Mouse (Mus musculus): Measurements from ENCODE around the gene Zfp13.
"Not testable (repeated sequence)": the region's sequence is repeated elsewhere in the genome, so short reads cannot be mapped to it uniquely, and the experiment has no call there.

Zfp13 gene

GRCm38 (mm10) chr17:23548615-23549014 is 50.7 kb downstream of the Zfp13 start:
- peak; percentile 86 for DNase-seq

DNA sequence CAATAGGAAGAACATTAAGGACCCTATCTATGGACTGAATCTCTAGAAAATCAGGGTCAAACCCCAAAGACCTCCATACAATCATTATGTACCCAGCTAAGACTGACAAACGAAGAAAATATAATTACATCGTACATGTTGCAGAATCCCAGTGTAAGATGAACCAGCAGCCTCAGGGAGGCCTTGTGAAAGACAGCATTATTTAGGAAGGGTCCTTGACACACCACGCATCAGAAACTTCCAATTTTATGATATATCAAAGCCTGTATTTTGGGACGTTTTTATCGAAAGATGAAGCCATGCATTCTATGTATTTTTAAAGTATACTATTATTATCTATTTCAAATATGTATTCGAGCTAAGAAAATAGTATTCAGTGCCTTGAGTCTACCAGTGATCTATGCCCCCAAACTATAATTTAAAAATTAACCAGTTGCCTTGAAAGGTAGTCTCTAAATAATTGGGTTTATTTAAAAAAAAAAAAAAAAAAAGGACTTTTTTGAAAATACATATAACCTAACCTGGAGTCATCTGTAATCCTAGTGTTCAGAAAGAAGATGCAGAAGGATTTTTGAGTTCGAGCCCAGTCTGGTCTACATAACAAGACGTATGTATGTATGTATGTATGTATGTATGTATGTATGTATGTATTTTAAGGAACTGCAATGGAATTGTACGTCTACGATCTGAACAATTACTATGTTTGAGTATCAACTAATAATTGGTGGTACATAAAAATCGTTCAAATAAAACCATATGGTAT is 51.4 kb downstream of the Zfp13 start:
- no peak for DNase-seq

DNA sequence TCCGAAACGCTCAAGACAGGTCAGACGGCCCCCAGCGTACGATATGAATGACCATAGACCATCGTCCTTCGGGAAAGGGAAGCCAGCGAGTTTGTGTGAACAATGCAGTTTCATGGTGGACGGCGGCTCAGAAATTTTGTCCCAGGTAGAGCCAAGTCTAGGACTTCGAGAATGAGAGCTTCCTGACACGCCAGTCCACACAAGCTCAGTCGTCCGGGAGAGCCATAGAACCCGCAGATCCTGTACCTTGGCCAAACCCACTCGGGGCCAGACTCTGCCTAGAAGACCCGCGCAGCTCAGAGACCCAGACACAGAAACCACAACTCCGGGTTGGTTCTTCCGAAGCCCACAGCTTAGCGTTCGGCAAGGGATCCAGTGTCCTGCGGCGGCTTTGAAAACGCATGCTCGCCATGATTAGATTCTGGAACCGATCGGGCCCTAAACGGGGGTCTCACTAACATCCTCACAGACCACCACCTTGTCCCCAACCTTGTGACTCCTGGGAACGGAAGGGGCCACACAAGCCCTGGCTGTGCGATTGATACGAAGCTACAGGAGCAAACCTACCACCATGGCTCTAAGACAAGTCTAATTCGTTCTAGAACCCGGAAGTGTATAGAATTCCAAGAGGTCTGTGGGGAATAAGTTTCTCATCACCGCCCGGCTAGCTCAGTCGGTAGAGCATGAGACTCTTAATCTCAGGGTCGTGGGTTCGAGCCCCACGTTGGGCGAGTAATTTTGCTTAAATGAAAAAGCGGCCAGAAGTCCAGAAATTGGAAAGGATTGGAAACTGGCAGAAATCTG is 52.4 kb downstream of the Zfp13 start:
- peak; percentile 85 for DNase-seq

- DNase-seq: peak; percentile 84
Observed at GRCm38 (mm10) chr17:23546333-23546701, 53.0 kb downstream of the Zfp13 start.

- no peak for DNase-seq
Observed at GRCm38 (mm10) chr17:23545841-23546240, 53.4 kb downstream of the Zfp13 start.

DNA sequence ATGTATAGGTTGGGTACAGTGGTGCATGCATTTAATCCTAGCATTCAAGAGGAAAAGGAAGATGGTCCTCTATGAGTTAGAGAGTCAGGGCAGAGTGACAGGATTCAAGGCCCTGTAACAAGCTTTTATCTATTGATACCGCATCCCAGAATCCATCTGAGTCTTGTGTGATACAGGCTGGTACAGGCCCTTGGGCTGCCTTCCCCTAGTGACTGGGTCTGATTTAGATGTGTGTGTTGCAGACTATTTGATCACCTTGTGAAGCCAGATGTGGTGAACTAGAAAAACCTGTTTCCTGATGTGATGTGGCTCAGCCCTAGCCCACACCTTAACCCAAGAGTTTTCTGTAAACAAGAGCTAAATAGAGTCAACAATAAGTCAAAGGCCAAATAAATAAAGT is 54.5 kb downstream of the Zfp13 start:
- DNase-seq: no peak

GRCm38 (mm10) chr17:23543983-23544382 is 55.3 kb downstream of the Zfp13 start:
- no peak for DNase-seq

- DNase-seq: no peak
Observed at GRCm38 (mm10) chr17:23543325-23543724, 56.0 kb downstream of the Zfp13 start.

GRCm38 (mm10) chr17:23542835-23543234 is 56.5 kb downstream of the Zfp13 start:
- DNase-seq: peak; percentile 9

DNA sequence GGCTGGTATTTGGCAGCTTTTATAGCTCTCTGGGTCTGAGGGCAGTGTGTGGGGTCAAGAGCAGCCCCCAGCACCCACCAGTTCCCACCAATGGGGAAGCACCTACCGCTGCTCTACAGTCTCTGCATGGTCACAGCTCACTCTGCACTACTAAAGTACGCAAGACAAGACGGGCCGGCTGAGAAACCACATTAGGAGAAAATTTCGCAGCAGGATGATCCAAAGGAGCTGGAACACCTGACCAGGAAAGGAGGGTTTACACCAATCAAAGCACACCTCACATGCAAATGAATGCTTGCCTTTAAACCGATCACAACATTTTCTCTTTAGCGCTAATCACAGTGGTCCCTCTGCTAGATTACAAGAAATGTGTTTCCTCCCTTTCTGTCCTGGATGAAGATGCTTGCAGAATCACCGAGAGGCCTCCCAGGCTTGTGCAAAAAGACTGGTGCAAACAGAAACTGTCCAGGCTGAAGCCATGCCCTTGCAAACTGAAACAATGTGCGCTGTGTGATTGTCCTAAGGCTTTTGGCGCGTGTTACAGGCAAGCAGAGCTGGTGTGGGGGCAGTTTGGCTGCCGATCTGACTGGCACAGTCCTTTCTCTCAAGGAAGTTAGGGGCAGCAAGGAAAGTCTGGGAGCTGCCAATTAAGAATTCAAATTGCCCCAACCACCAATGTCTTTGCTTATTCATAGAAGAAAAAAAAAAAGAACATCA is 57.1 kb downstream of the Zfp13 start:
- peak; percentile 8 for DNase-seq

DNA sequence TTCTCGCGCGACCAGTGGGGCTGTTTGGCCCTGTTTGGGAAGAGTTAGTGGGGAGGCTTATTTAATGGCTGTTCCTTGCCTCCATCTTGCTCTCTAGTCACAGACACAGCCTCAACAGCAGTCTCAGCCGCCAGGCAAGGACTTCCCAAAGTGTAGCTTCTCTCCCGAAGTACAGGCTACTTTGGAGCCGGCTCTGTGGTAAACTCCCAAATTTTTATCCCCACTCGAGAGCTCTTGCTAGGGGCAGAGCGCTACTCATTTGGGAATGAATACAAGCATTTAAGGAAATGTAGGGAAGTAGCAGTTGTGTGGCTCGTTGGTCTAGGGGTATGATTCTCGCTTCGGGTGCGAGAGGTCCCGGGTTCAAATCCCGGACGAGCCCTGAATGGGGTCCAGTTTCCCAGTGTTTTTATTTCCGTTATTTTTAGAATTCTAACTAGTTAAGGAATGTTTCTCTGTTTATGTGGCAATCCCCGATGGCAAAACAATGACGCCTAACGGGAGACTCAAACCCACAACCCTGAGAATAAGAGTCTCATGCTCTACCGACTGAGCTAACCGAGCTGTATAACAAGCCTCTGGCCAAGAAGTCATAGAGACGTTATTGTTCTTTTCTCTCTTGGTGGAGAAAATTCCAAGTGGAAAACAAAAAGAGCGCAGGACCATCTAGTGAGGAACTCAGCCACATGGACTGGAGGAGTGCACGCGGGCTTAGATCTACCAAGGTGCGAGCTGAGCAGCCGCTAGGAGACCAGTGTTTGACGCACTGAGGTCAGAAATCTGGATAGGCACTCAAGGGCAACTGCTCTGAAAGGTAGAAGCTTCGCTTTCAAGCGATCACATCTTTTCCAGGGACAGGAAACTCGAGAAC is 58.4 kb downstream of the Zfp13 start:
- DNase-seq: no peak

- DNase-seq: no peak
Observed at GRCm38 (mm10) chr17:23540106-23540505, 59.2 kb downstream of the Zfp13 start.

GRCm38 (mm10) chr17:23539608-23540007 is 59.7 kb downstream of the Zfp13 start:
- no peak for DNase-seq

GRCm38 (mm10) chr17:23538299-23539015 is 60.8 kb downstream of the Zfp13 start:
- DNase-seq: no peak

DNA sequence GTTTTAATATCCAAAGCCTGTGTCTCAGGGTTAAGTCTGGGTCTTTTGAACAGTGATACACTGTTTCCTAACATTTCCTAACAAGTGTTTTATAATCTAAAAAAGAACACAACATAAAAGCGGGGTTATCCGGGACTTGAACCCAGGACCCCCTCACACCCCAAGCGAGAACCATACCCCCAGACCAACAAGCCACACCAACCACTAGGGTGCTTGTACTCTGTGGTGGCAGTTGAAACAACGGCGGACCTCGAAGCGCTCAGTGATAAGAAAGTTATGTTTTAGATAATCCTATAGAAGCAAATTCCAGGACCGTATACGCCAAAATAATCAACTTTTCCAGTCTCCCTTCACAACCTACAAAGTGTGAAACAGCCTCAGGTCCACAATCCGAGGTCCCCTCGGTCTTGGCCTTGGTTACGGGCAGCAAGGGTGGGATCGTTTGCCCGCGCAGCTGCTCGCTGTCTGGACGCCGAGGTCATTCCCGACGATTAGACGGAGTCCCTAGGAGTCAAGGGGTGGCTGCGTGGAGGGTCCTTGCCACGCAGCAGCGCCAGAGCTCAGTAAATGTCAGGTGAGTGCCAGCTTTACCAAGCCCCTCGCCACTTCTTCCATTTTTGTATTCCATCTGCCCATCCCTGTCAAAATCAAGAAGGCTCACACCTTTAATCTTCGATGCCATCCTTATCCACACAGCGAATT is 61.6 kb downstream of the Zfp13 start:
- DNase-seq: no peak

DNA sequence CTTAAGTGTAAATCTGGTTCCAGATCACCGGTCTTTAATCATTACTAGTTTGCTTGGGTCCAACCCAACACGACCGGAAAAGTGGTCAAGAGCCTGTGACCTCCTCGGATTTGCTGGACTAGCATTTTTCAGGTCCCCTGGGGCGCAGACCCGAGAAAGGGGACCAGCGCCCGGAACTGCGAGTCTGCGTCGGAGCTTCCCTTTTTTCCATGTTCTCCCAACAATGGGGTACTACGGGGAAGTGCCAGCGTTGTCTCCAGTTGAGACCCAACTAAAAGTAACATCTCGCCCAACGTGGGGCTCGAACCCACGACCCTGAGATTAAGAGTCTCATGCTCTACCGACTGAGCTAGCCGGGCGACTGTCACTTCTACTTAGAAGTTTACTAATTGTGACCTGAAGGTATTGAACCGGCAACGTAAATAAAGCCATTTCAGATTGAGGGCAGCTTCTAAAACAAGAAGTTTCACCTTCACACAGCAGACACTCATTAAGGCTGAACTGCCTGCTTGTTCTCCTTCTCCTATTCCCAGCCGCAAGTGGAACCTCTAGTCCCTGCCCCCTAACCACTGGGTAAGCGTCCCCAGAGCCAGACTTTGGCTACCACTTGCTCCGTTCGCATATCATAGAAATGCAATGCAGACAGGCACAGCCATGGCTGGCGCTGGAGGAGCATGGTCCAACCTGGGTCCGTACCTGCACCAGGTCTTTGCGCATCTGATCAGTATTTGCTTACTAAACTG is 64.1 kb downstream of the Zfp13 start:
- not testable (repeated sequence) for DNase-seq

DNA sequence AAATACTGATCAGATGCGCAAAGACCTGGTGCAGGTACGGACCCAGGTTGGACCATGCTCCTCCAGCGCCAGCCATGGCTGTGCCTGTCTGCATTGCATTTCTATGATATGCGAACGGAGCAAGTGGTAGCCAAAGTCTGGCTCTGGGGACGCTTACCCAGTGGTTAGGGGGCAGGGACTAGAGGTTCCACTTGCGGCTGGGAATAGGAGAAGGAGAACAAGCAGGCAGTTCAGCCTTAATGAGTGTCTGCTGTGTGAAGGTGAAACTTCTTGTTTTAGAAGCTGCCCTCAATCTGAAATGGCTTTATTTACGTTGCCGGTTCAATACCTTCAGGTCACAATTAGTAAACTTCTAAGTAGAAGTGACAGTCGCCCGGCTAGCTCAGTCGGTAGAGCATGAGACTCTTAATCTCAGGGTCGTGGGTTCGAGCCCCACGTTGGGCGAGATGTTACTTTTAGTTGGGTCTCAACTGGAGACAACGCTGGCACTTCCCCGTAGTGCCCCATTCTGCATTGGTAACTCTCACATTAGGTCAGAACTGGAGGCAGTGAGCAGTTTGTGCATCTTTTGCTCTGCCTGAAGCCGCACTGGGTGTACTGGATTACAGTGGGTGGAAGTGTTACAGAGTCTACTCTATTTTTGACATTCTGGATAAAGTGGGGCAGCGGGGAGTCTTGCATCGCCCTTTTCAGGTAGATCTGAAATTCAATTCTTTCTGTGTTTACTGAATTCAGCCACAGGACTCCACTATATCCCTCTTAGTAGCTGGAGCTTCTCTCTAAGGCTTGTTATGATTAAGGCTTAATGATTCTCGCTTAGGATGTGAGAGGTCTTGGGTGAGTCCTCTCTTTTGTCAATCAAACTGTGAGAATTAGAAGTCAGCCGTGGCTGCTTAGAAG is 65.4 kb downstream of the Zfp13 start:
- not testable (repeated sequence) for DNase-seq

- DNase-seq: not testable (repeated sequence)
Observed at GRCm38 (mm10) chr17:23531408-23531807, 67.9 kb downstream of the Zfp13 start.
